Mouse (Mus musculus) liver, embryonic 14.5 days (tissue): ENCODE results near the gene Gm4707.
"Not testable (repeated sequence)": the region's sequence is repeated elsewhere in the genome, so short reads cannot be mapped to it uniquely, and the experiment has no call there.

Experiments used
- CTCF ChIP-seq: IDR thresholded peaks from 2 replicates; pipeline ENCODE4 v1.5.1; 2016; ENCODE audit warnings: antibody characterized with exemption, low read depth, control low read depth
- EP300 ChIP-seq: IDR thresholded peaks from 2 replicates; pipeline ENCODE4 v1.6.1; 2016; ENCODE audit warnings: antibody characterized with exemption, low read depth

GRCm38 (mm10) chr17:71422502-71422901, 37.2 kb downstream of the Gm4707 start:
- TF ChIP-seq CTCF, EP300: not testable (repeated sequence)
